Mouse (Mus musculus): ENCODE results near the gene Paxip1. TPM values are rescaled to one million over a fixed set of nuclear protein-coding genes. Genes with fewer than 3 reads are reported as not detected.

The Paxip1 gene
- polyA plus RNA-seq, 1 experiment from 2014 or later, result 53.0 TPM

- Histone ChIP-seq H3K4me1 (ENCODE audit: control insufficient read depth, insufficient read depth, low read length) (no peaks in the 10 kb centered on the region), H3K36me3 (ENCODE audit: control insufficient read depth, insufficient read depth, low read length) (peaks cover 27% of the 10 kb centered on the region), H3K9ac (ENCODE audit: low read depth, low read length) (no peak overlapping the region), H3K27me3 (ENCODE audit: control insufficient read depth, insufficient read depth, low read length) (no peaks in the 10 kb centered on the region), H3K4me3 (ENCODE audit: low read length) (no peak overlapping the region), H3K4me2 (replicated peaks; ENCODE audit: low read depth, low read length) (no peak overlapping the region), H3K9me3 (ENCODE audit: control insufficient read depth, low read length) (peaks cover 2% of the 10 kb centered on the region; the same call in 1 of the 2 replicates), H3K27ac (ENCODE audit: low read depth, low read length) (no peak overlapping the region)
- WGBS, result 87% methylated on average over 6 of the region's 6 CpGs
- no peak for ATAC-seq (ENCODE audit: low FRiP score, low TSS enrichment)
These were observed 52.3 kb downstream of the Paxip1 start for GRCm38 (mm10) chr5:27739216-27739615.

GRCm38 (mm10) chr5:27737168-27737567, 54.3 kb downstream of the Paxip1 start:
- Histone ChIP-seq H3K36me3 (ENCODE audit: control insufficient read depth, insufficient read depth, low read length) (peaks cover 6% of the 10 kb centered on the region), H3K4me1 (ENCODE audit: control insufficient read depth, insufficient read depth, low read length) (no peaks in the 10 kb centered on the region), H3K27ac (ENCODE audit: low read depth, low read length) (no peak overlapping the region), H3K4me2 (replicated peaks; ENCODE audit: low read depth, low read length) (no peak overlapping the region), H3K9me3 (ENCODE audit: control insufficient read depth, low read length) (peaks cover 2% of the 10 kb centered on the region; the same call in 1 of the 2 replicates), H3K4me3 (ENCODE audit: low read length) (no peak overlapping the region), H3K27me3 (ENCODE audit: control insufficient read depth, insufficient read depth, low read length) (no peaks in the 10 kb centered on the region), H3K9ac (ENCODE audit: low read depth, low read length) (no peak overlapping the region)
- 5% methylated on average over 3 of the region's 3 CpGs for WGBS
- ATAC-seq (ENCODE audit: low FRiP score, low TSS enrichment), result peak; percentile 90

GRCm38 (mm10) chr5:27732288-27732868, 59.1 kb downstream of the Paxip1 start:
- no peaks in the 10 kb centered on the region for H3K4me1 ChIP-seq (ENCODE audit: control insufficient read depth, insufficient read depth, low read length)
- H3K27me3 ChIP-seq (ENCODE audit: control insufficient read depth, insufficient read depth, low read length), result no peaks in the 10 kb centered on the region
- no peak overlapping the region for H3K4me2 ChIP-seq (replicated peaks; ENCODE audit: low read depth, low read length)
- H3K9me3 ChIP-seq (ENCODE audit: control insufficient read depth, low read length), result peaks cover 2% of the 10 kb centered on the region; the same call in 1 of the 2 replicates
- H3K27ac ChIP-seq (ENCODE audit: low read depth, low read length), result no peak overlapping the region
- H3K9ac ChIP-seq (ENCODE audit: low read depth, low read length), result no peak overlapping the region
- ATAC-seq (ENCODE audit: low FRiP score, low TSS enrichment), result no peak
- H3K4me3 ChIP-seq (ENCODE audit: low read length), result no peak overlapping the region
- WGBS, result 63% methylated on average over 5 of the region's 5 CpGs
- H3K36me3 ChIP-seq (ENCODE audit: control insufficient read depth, insufficient read depth, low read length), result no peaks in the 10 kb centered on the region

GRCm38 (mm10) chr5:27731392-27731791, 60.1 kb downstream of the Paxip1 start:
- H3K4me1 ChIP-seq (ENCODE audit: control insufficient read depth, insufficient read depth, low read length), result no peaks in the 10 kb centered on the region
- H3K27me3 ChIP-seq (ENCODE audit: control insufficient read depth, insufficient read depth, low read length), result no peaks in the 10 kb centered on the region
- no peak overlapping the region for H3K4me2 ChIP-seq (replicated peaks; ENCODE audit: low read depth, low read length)
- H3K4me3 ChIP-seq (ENCODE audit: low read length), result no peak overlapping the region
- no peak overlapping the region for H3K27ac ChIP-seq (ENCODE audit: low read depth, low read length)
- H3K9me3 ChIP-seq (ENCODE audit: control insufficient read depth, low read length), result peaks cover 2% of the 10 kb centered on the region; the same call in 1 of the 2 replicates
- no peaks in the 10 kb centered on the region for H3K36me3 ChIP-seq (ENCODE audit: control insufficient read depth, insufficient read depth, low read length)
- no peak for ATAC-seq (ENCODE audit: low FRiP score, low TSS enrichment)
- H3K9ac ChIP-seq (ENCODE audit: low read depth, low read length), result no peak overlapping the region
- 69% methylated on average over 1 of the region's 1 CpGs for WGBS

GRCm38 (mm10) chr5:27730666-27731065, 60.8 kb downstream of the Paxip1 start:
- Histone ChIP-seq H3K9me3 (ENCODE audit: control insufficient read depth, low read length) (peaks cover 2% of the 10 kb centered on the region; the same call in 1 of the 2 replicates), H3K27ac (ENCODE audit: low read depth, low read length) (no peak overlapping the region), H3K27me3 (ENCODE audit: control insufficient read depth, insufficient read depth, low read length) (no peaks in the 10 kb centered on the region), H3K36me3 (ENCODE audit: control insufficient read depth, insufficient read depth, low read length) (no peaks in the 10 kb centered on the region), H3K4me2 (replicated peaks; ENCODE audit: low read depth, low read length) (no peak overlapping the region), H3K4me1 (ENCODE audit: control insufficient read depth, insufficient read depth, low read length) (no peaks in the 10 kb centered on the region), H3K9ac (ENCODE audit: low read depth, low read length) (no peak overlapping the region), H3K4me3 (ENCODE audit: low read length) (no peak overlapping the region)
- ATAC-seq (ENCODE audit: low FRiP score, low TSS enrichment), result no peak
- 74% methylated on average over 5 of the region's 5 CpGs for WGBS

- 36% methylated on average over 2 of the region's 2 CpGs for WGBS
- Histone ChIP-seq H3K36me3 (ENCODE audit: control insufficient read depth, insufficient read depth, low read length) (no peaks in the 10 kb centered on the region), H3K4me2 (replicated peaks; ENCODE audit: low read depth, low read length) (no peak overlapping the region), H3K27ac (ENCODE audit: low read depth, low read length) (no peak overlapping the region), H3K9ac (ENCODE audit: low read depth, low read length) (no peak overlapping the region), H3K4me3 (ENCODE audit: low read length) (no peak overlapping the region), H3K27me3 (ENCODE audit: control insufficient read depth, insufficient read depth, low read length) (no peaks in the 10 kb centered on the region), H3K4me1 (ENCODE audit: control insufficient read depth, insufficient read depth, low read length) (no peaks in the 10 kb centered on the region), H3K9me3 (ENCODE audit: control insufficient read depth, low read length) (no peaks in the 10 kb centered on the region)
- no peak for ATAC-seq (ENCODE audit: low FRiP score, low TSS enrichment)
These were observed 67.0 kb downstream of the Paxip1 start for GRCm38 (mm10) chr5:27724460-27724859.

GRCm38 (mm10) chr5:27719311-27719710, 72.2 kb downstream of the Paxip1 start:
- Histone ChIP-seq H3K4me2 (replicated peaks; ENCODE audit: low read depth, low read length) (no peak overlapping the region), H3K9me3 (ENCODE audit: control insufficient read depth, low read length) (no peaks in the 10 kb centered on the region), H3K36me3 (ENCODE audit: control insufficient read depth, insufficient read depth, low read length) (no peaks in the 10 kb centered on the region), H3K27me3 (ENCODE audit: control insufficient read depth, insufficient read depth, low read length) (no peaks in the 10 kb centered on the region), H3K9ac (ENCODE audit: low read depth, low read length) (no peak overlapping the region), H3K4me3 (ENCODE audit: low read length) (no peak overlapping the region), H3K27ac (ENCODE audit: low read depth, low read length) (no peak overlapping the region), H3K4me1 (ENCODE audit: control insufficient read depth, insufficient read depth, low read length) (peaks cover 4% of the 10 kb centered on the region; the same call in 1 of the 2 replicates)
- ATAC-seq (ENCODE audit: low FRiP score, low TSS enrichment), result no peak
- WGBS, result 93% methylated on average over 2 of the region's 2 CpGs

- no peaks in the 10 kb centered on the region for H3K9me3 ChIP-seq (ENCODE audit: control insufficient read depth, low read length)
- ATAC-seq (ENCODE audit: low FRiP score, low TSS enrichment), result no peak
- H3K27me3 ChIP-seq (ENCODE audit: control insufficient read depth, insufficient read depth, low read length), result no peaks in the 10 kb centered on the region
- H3K9ac ChIP-seq (ENCODE audit: low read depth, low read length), result no peak overlapping the region
- H3K27ac ChIP-seq (ENCODE audit: low read depth, low read length), result no peak overlapping the region
- no peak overlapping the region for H3K4me3 ChIP-seq (ENCODE audit: low read length)
- H3K4me2 ChIP-seq (replicated peaks; ENCODE audit: low read depth, low read length), result no peak overlapping the region
- no peaks in the 10 kb centered on the region for H3K36me3 ChIP-seq (ENCODE audit: control insufficient read depth, insufficient read depth, low read length)
- H3K4me1 ChIP-seq (ENCODE audit: control insufficient read depth, insufficient read depth, low read length), result peaks cover 7% of the 10 kb centered on the region; the same call in 1 of the 2 replicates
These were observed 74.2 kb downstream of the Paxip1 start for GRCm38 (mm10) chr5:27717301-27717700.

GRCm38 (mm10) chr5:27716026-27716425, 75.5 kb downstream of the Paxip1 start:
- Histone ChIP-seq H3K4me1 (ENCODE audit: control insufficient read depth, insufficient read depth, low read length) (peaks cover 7% of the 10 kb centered on the region; the same call in 1 of the 2 replicates), H3K36me3 (ENCODE audit: control insufficient read depth, insufficient read depth, low read length) (no peaks in the 10 kb centered on the region), H3K9me3 (ENCODE audit: control insufficient read depth, low read length) (no peaks in the 10 kb centered on the region), H3K9ac (ENCODE audit: low read depth, low read length) (no peak overlapping the region), H3K4me3 (ENCODE audit: low read length) (no peak overlapping the region), H3K27me3 (ENCODE audit: control insufficient read depth, insufficient read depth, low read length) (no peaks in the 10 kb centered on the region), H3K27ac (ENCODE audit: low read depth, low read length) (no peak overlapping the region), H3K4me2 (replicated peaks; ENCODE audit: low read depth, low read length) (no peak overlapping the region)
- no peak for ATAC-seq (ENCODE audit: low FRiP score, low TSS enrichment)
- 85% methylated on average over 4 of the region's 4 CpGs for WGBS
